Mouse (Mus musculus): ENCODE data around the gene Sec14l1. TPM values are rescaled to one million over a fixed set of nuclear protein-coding genes. Genes with fewer than 3 reads are reported as not detected.

The Sec14l1 gene
- polyA plus RNA-seq, 1 experiment from 2014 or later, result 30.4 TPM

DNA sequence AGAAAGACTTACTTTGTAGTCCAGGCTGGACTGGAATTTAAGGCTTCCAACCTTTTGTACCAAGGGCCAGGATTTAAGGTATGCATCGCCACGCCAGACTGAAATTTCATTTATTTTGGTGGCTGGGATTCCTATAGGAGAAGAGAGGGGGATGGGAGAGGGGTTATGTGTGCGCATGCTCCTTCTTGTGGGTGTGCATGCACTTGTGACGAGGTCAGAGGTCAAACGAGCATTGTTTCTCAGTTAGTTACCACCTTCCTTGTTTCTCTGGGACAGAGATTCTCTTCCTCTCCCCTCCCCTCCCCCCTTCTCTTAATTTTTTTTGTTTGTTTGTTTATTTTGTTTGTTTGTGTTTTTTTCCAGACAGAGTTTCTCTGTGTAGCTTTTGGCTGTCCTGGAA, 92.5 kb downstream of the Sec14l1 start:
- no peak for ATAC-seq
- Histone ChIP-seq H3K27ac (no peak overlapping the region), H3K4me2 (replicated peaks) (no peak overlapping the region), H3K27me3 (replicated peaks) (no peaks in the 10 kb centered on the region), H3K9ac (no peak overlapping the region), H3K4me1 (replicated peaks) (peaks cover 8% of the 10 kb centered on the region; the same call in 1 of the 2 replicates), H3K4me3 (replicated peaks) (no peak overlapping the region), H3K36me3 (no peaks in the 10 kb centered on the region), H3K9me3 (no peaks in the 10 kb centered on the region)
- 75% methylated on average over 5 of the region's 5 CpGs for WGBS

DNA sequence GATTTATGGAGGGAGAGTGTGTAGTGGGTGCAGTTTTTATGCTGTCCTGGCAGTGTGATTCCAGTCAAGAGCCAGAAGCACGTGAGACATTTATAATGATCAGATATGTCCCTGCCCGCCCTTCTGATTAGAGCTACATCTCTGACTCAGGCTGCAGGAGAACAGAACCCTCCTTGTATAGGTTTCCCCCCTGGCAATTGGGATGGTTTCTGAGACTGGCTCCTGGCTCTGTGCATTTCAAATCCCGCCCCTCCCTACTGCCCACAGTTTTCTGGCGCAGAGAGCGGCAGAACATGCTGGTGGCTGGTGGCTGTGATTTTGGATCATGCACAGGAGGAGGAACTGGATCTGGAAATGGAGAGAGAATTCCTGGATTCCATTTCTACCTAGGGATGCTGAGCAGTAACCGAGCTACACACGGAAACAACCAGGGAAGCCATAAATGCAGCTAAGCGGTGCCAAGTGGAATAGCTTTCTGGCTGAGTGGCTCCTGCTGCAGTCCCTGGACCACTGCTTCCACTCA, 93.2 kb downstream of the Sec14l1 start:
- Histone ChIP-seq H3K9ac (no peak overlapping the region), H3K27me3 (replicated peaks) (no peaks in the 10 kb centered on the region), H3K27ac (no peak overlapping the region), H3K36me3 (no peaks in the 10 kb centered on the region), H3K4me2 (replicated peaks) (no peak overlapping the region), H3K4me1 (replicated peaks) (peaks cover 8% of the 10 kb centered on the region; the same call in 1 of the 2 replicates), H3K9me3 (no peaks in the 10 kb centered on the region), H3K4me3 (replicated peaks) (no peak overlapping the region)
- no peak for ATAC-seq
- WGBS, result 74% methylated on average over 8 of the region's 8 CpGs

Other genes starting within 250 kb of the Sec14l1 start
- 0.69 and 0.90 TPM in 2 replicates for gene Mgat5b, start 196.3 kb upstream of the Sec14l1 start, polyA plus RNA-seq (2015; fragmentation: Nextera tagmentation; extraction: Ambion mirVana)
- 166 and 167 TPM in 2 replicates for gene Sept9, start 84.5 kb downstream of the Sec14l1 start, polyA plus RNA-seq (2015; fragmentation: Nextera tagmentation; extraction: Ambion mirVana)

All from intestine, embryonic 15.5 days (tissue).